Mouse (Mus musculus) heart, embryonic 14.5 days (tissue): ENCODE measurements around the gene Hmcn1. TPM values are rescaled to one million over a fixed set of nuclear protein-coding genes. Genes with fewer than 3 reads are reported as not detected.
A peak's percentile ranks its signal among the peaks of the same experiment; 100 is the strongest.

ENCODE experiments used
- ATAC-seq: fragments of 200-750 bp; cut with Nextera tagmentation; 2 replicates; pipeline ENCODE4 v1.8.0; 2017; ENCODE audit warnings: low read depth, moderate TSS enrichment; ENCODE audit not compliant: insufficient number of reproducible peaks, insufficient read depth, low FRiP score
- H3K27ac ChIP-seq, 2 experiments: fragments of 200-500 bp in 1 of 2; fragments of 300-500 bp in 1 of 2; sonication (generic) in 1 of 2; replicated peaks in 1 of 2; 2 replicates each; pipeline ENCODE4 v1.5.1; 2012 to 2014; ENCODE audit warnings: low read depth in 2 of 2, low read length in 2 of 2, control low read depth in 1 of 2, mild to moderate bottlenecking in 1 of 2, mixed read lengths in 1 of 2; ENCODE audit not compliant: control insufficient read depth in 1 of 2, insufficient read depth in 1 of 2
- H3K27me3 ChIP-seq: fragments of 300-500 bp; sonication (generic); 2 replicates; pipeline ENCODE4 v1.6.1; 2014; ENCODE audit warnings: mild to moderate bottlenecking, low read length, control low read depth; ENCODE audit not compliant: control insufficient read depth, insufficient read depth
- H3K36me3 ChIP-seq: fragments of 300-500 bp; sonication (generic); 2 replicates; pipeline ENCODE4 v1.6.1; 2014; ENCODE audit warnings: mild to moderate bottlenecking, control low read depth, low read length, mixed read lengths; ENCODE audit not compliant: control insufficient read depth, insufficient read depth
- H3K4me1 ChIP-seq, 2 experiments: fragments of 200-500 bp in 1 of 2; fragments of 300-500 bp in 1 of 2; sonication (generic) in 1 of 2; 2 replicates each; pipeline ENCODE4 v1.6.1; 2012 to 2014; ENCODE audit warnings: low read length in 2 of 2, control low read depth in 1 of 2, mixed read lengths in 1 of 2; ENCODE audit not compliant: control insufficient read depth in 2 of 2, insufficient read depth in 2 of 2
- H3K4me2 ChIP-seq: fragments of 300-500 bp; sonication (generic); 2 replicates; pipeline ENCODE4 v1.6.1; 2014; ENCODE audit warnings: mild to moderate bottlenecking, low read length
- H3K4me3 ChIP-seq, 2 experiments: fragments of 200-500 bp in 1 of 2; fragments of 300-500 bp in 1 of 2; sonication (generic) in 1 of 2; 2 replicates each; pipeline ENCODE4 v1.5.1; 2012 to 2014; ENCODE audit warnings: low read length in 2 of 2, mild to moderate bottlenecking in 2 of 2, control low read depth in 1 of 2, low read depth in 1 of 2, moderate library complexity in 1 of 2; ENCODE audit not compliant: control insufficient read depth in 1 of 2, insufficient read depth in 1 of 2
- H3K9ac ChIP-seq: fragments of 300-500 bp; sonication (generic); 2 replicates; pipeline ENCODE4 v1.6.1; 2014; ENCODE audit warnings: mild to moderate bottlenecking, low read length
- H3K9me3 ChIP-seq: fragments of 300-500 bp; sonication (generic); 2 replicates; pipeline ENCODE4 v1.6.1; 2016; ENCODE audit warnings: low read length, control low read depth; ENCODE audit not compliant: control insufficient read depth
- WGBS: fragments of 180-500 bp; shearing (Covaris S2); extraction: QIAGEN DNeasy Blood & Tissue Kit; methylation state at CpG from one replicate; pipeline ENCODE4 v1.1.7; 2014; 5-methylcytosine and 5-hydroxymethylcytosine counted together
- polyA plus RNA-seq: library from polyadenylated mRNA; unstranded; fragments of >200 nt; fragmentation: Nextera tagmentation; extraction: Ambion mirVana; gene quantifications from 2 replicates; pipeline ENCODE4 v1.2.1, GENCODE M21; 2014

Gene Hmcn1
- polyA plus RNA-seq, 1 experiment from 2014 or later, result 35.1 TPM

DNA sequence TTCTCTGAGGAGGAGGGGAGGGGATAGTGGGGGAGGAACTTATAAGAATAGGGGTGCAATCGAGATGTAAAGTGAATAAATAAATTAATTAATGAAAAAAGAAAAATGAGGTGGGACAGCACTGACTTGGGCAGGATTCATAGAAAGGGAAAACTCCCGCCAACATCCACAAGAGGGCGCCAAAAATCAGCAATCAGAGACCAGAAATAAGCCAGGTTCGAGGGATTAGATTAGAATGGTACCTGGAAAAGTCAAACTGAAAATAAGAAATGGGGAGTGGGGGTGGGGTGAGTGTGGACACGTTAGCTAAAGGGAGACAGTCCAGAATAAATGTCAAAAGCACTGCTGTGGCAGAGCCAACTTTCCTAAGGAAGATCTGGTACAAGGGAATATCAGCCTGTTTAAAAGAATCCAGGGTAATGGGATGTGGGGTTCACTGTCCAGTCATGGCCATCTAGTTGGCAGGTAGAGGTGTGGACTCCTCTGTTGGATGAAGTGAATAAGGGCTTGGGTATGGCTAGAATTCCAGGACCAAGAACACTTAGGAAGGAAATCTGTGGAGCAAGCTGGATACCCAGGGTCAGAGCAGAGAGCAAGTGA lies 41.9 kb upstream of the Hmcn1 start:
- no peak for ATAC-seq
- no peaks in the 10 kb centered on the region for H3K27me3 ChIP-seq
- no peak overlapping the region for H3K4me2 ChIP-seq
- WGBS, result 0% methylated on average over 5 of the region's 5 CpGs
- H3K4me3 ChIP-seq, result no peak overlapping the region
- H3K36me3 ChIP-seq, result no peaks in the 10 kb centered on the region
- H3K27ac ChIP-seq, result no peak overlapping the region
- no peaks in the 10 kb centered on the region for H3K9me3 ChIP-seq
- H3K4me1 ChIP-seq, result peaks cover 0 to 2% of the 10 kb centered on the region in 2 experiments; a peak in 1 of 4 replicates
- no peak overlapping the region for H3K9ac ChIP-seq

GRCm38 (mm10) chr1:151033291-151033690 lies 40.1 kb upstream of the Hmcn1 start:
- no peak overlapping the region for H3K27ac ChIP-seq
- no peak overlapping the region for H3K4me2 ChIP-seq
- H3K36me3 ChIP-seq, result no peaks in the 10 kb centered on the region
- H3K4me3 ChIP-seq, result no peak overlapping the region
- no peak overlapping the region for H3K9ac ChIP-seq
- H3K4me1 ChIP-seq, result peaks cover 0 to 2% of the 10 kb centered on the region in 2 experiments; a peak in 1 of 4 replicates
- no peaks in the 10 kb centered on the region for H3K27me3 ChIP-seq
- no peak for ATAC-seq
- H3K9me3 ChIP-seq, result no peaks in the 10 kb centered on the region

- ATAC-seq, result no peak
- no peak overlapping the region for H3K27ac ChIP-seq
These were observed 38.3 kb upstream of the Hmcn1 start for GRCm38 (mm10) chr1:151031581-151031980.

DNA sequence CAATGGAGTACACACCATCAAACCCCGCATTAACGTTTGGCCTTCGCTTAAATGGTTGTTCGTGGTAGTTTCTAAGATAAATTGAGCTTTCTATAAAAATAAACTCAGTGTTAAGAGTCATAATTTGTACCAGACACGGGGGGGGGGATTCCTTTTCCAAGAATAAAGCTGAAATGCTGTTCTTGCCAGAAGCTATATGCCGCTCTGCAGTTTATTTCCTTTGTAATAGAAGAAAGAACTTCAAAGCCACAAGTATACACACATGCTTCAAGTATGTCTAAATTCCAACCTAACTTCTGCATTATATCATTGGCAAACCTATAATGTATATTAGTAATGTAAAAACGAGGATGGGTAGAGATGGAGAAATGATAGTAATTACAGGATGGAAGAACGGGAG lies 37.9 kb upstream of the Hmcn1 start:
- Histone ChIP-seq H3K36me3 (no peaks in the 10 kb centered on the region), H3K9ac (no peak overlapping the region), H3K9me3 (no peaks in the 10 kb centered on the region), H3K27ac (no peak overlapping the region), H3K4me2 (no peak overlapping the region), H3K27me3 (no peaks in the 10 kb centered on the region), H3K4me3 (no peak overlapping the region), H3K4me1 (peaks cover 0 to 2% of the 10 kb centered on the region in 2 experiments; a peak in 1 of 4 replicates)
- WGBS, result 75% methylated on average over 8 of the region's 8 CpGs
- no peak for ATAC-seq

More at GRCm38 (mm10) chr1:151031581-151031980, 38.3 kb upstream of the Hmcn1 start:
- Histone ChIP-seq H3K36me3 (no peaks in the 10 kb centered on the region), H3K27me3 (no peaks in the 10 kb centered on the region), H3K4me3 (no peak overlapping the region), H3K4me1 (peaks cover 0 to 2% of the 10 kb centered on the region in 2 experiments; a peak in 1 of 4 replicates), H3K9me3 (no peaks in the 10 kb centered on the region), H3K4me2 (no peak overlapping the region), H3K9ac (no peak overlapping the region)
- 48% methylated on average over 10 of the region's 10 CpGs for WGBS

DNA sequence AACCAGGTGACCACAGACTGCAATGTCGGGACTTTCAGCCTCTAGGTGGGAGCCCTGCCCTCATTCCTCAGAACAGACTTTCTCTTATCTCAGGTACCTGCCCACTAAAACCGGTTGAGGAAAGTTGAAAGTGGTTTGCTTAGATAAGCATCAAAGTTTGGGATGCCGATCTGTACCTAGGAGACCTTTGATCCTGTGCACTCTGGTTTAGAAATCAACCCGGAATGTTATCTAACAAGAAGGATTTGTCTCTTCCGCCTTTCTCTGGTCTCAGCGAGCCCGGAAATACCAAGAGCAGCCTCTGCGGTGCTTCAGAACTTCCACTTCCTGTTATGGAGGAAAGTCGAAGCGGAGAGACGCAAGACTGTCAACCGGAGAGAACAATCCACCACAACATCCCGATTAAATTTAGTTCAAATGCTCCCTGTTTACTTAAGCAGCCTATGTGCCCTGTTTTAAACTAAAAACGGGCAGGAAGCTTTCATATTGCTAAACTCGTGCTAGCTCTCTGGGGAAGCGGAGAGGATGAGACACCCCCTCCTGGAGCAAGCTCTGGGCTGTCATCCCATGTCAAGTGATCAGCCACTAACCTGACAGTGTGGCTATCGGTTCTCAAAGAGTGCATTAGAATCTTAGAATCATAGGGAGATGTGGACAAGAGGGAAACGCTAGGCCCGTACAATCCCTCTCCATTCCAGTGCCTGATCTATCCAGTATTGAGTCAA lies 32.0 kb upstream of the Hmcn1 start:
- ATAC-seq, result no peak
- 63% methylated on average over 19 of the region's 19 CpGs for WGBS
- Histone ChIP-seq H3K27me3 (no peaks in the 10 kb centered on the region), H3K4me3 (no peak overlapping the region), H3K9me3 (no peaks in the 10 kb centered on the region), H3K4me2 (peak overlapping the region; percentile 34), H3K36me3 (no peaks in the 10 kb centered on the region), H3K4me1 (no peaks in the 10 kb centered on the region), H3K27ac (peak overlapping the region; percentile 58 to 66; a peak in 3 of 4 replicates), H3K9ac (no peak overlapping the region)

DNA sequence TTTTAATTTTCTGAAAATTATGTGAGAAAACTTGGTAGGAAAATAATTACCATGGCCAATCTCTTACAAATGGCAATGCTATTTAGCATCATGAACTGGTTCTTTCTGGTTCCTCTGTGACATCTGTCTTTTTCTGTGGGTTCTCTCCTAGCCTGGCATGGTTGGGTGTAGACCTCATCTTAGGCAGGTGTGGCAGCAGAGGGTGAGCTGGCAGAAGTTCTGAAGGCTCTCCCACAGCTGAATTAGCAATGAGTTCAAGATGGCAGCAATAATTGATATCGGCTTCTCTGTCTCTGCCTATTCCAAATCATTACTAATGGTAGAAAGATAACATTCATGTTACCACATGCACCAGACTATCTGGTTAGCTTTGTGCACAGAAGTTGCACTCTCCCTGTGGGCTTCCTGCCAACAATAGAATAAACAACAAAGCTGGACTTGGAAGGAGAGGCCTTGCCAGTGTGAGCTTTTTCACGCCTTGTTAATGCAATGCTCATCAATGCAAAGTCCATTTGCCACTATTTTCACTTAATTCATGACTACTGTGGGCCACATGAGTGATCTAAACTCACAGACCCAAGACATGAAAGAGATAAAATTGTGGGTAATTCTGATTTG lies 26.1 kb upstream of the Hmcn1 start:
- Histone ChIP-seq H3K36me3 (no peaks in the 10 kb centered on the region), H3K9me3 (no peaks in the 10 kb centered on the region), H3K27ac (no peak overlapping the region), H3K4me1 (no peaks in the 10 kb centered on the region), H3K9ac (no peak overlapping the region), H3K27me3 (no peaks in the 10 kb centered on the region), H3K4me3 (no peak overlapping the region), H3K4me2 (no peak overlapping the region)
- WGBS, result 59% methylated on average over 2 of the region's 2 CpGs
- ATAC-seq, result no peak

DNA sequence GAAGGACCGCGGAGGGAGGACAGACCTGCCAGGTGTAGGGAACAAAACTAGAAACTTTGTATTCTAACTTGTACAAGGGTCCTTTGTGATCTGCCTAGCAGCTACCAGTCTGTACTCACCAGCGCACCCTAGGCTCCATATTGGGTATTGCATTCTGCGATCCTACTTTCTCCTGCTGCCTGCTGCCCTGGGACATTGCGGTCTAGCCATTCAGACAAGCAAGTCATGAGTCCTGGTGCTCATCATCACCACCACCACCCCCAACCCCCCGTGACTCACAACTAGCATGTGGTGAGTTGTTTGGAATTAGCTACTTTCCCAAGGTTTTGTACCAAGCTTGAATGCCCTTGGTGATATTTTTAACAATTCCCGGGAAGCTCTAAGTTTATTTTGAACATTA lies 17.8 kb upstream of the Hmcn1 start:
- no peak for ATAC-seq
- Histone ChIP-seq H3K4me2 (no peak overlapping the region), H3K9me3 (no peaks in the 10 kb centered on the region), H3K36me3 (no peaks in the 10 kb centered on the region), H3K4me3 (no peak overlapping the region), H3K4me1 (peaks cover 5 to 21% of the 10 kb centered on the region in 2 experiments), H3K9ac (no peak overlapping the region), H3K27ac (no peak overlapping the region), H3K27me3 (no peaks in the 10 kb centered on the region)
- 30% methylated on average over 7 of the region's 7 CpGs for WGBS
